Mouse (Mus musculus): ENCODE data around the gene Crtac1.

The Crtac1 gene

GRCm38 (mm10) chr19:42431485-42432190 lies at the start of gene Crtac1:
Crtac1 (minus strand) TSS chr19:42431783.
- DNase-seq (ENCODE audit: low spot score in 2 of 2), result peak; percentile 71 to 80

- DNase-seq (ENCODE audit: low spot score in 2 of 2), result no peak
Measured at GRCm38 (mm10) chr19:42478303-42478702, 46.7 kb upstream of the Crtac1 start.

- DNase-seq (ENCODE audit: low spot score in 2 of 2), result no peak
Measured at GRCm38 (mm10) chr19:42477769-42478168, 46.2 kb upstream of the Crtac1 start.

- DNase-seq (ENCODE audit: low spot score in 2 of 2), result no peak
Measured at GRCm38 (mm10) chr19:42472831-42473230, 41.2 kb upstream of the Crtac1 start.

- no peak for DNase-seq (ENCODE audit: low spot score in 2 of 2)
Measured at GRCm38 (mm10) chr19:42471571-42471970, 40.0 kb upstream of the Crtac1 start.

GRCm38 (mm10) chr19:42461851-42462250 lies 30.3 kb upstream of the Crtac1 start:
- no peak for DNase-seq (ENCODE audit: low spot score in 2 of 2)

GRCm38 (mm10) chr19:42461353-42461752 lies 29.8 kb upstream of the Crtac1 start:
- DNase-seq (ENCODE audit: low spot score in 2 of 2), result no peak

- no peak for DNase-seq (ENCODE audit: low spot score in 2 of 2)
Measured at GRCm38 (mm10) chr19:42459512-42459911, 27.9 kb upstream of the Crtac1 start.

- no peak for DNase-seq (ENCODE audit: low spot score in 2 of 2)
Measured at GRCm38 (mm10) chr19:42454481-42455236, 23.1 kb upstream of the Crtac1 start.

- DNase-seq (ENCODE audit: low spot score in 2 of 2), result no peak
Measured at GRCm38 (mm10) chr19:42454006-42454405, 22.4 kb upstream of the Crtac1 start.

GRCm38 (mm10) chr19:42452539-42452938 lies 21.0 kb upstream of the Crtac1 start:
- no peak for DNase-seq (ENCODE audit: low spot score in 2 of 2)

- DNase-seq (ENCODE audit: low spot score in 2 of 2), result no peak
Measured at GRCm38 (mm10) chr19:42448539-42448938, 17.0 kb upstream of the Crtac1 start.

- no peak for DNase-seq (ENCODE audit: low spot score in 2 of 2)
Measured at GRCm38 (mm10) chr19:42443887-42444409, 12.4 kb upstream of the Crtac1 start.

GRCm38 (mm10) chr19:42443266-42443665 lies 11.7 kb upstream of the Crtac1 start:
- DNase-seq (ENCODE audit: low spot score in 2 of 2), result no peak

GRCm38 (mm10) chr19:42442246-42443197 lies 10.9 kb upstream of the Crtac1 start:
- no peak for DNase-seq (ENCODE audit: low spot score in 2 of 2)

- DNase-seq (ENCODE audit: low spot score in 2 of 2), result no peak
Measured at GRCm38 (mm10) chr19:42440089-42440488, 8.5 kb upstream of the Crtac1 start.

GRCm38 (mm10) chr19:42439353-42439752 lies 7.8 kb upstream of the Crtac1 start:
- DNase-seq (ENCODE audit: low spot score in 2 of 2), result no peak

GRCm38 (mm10) chr19:42435621-42436020 lies 4.0 kb upstream of the Crtac1 start:
- no peak for DNase-seq (ENCODE audit: low spot score in 2 of 2)

- DNase-seq (ENCODE audit: low spot score in 2 of 2), result no peak
Measured at GRCm38 (mm10) chr19:42432761-42433160, 1.2 kb upstream of the Crtac1 start.

GRCm38 (mm10) chr19:42432191-42432590 lies 608 bp upstream of the Crtac1 start:
- DNase-seq (ENCODE audit: low spot score in 2 of 2), result peak in 1 of 2 experiments; percentile 38

GRCm38 (mm10) chr19:42430981-42431380 lies 602 bp downstream of the Crtac1 start:
- peak in 1 of 2 experiments; percentile 15 for DNase-seq (ENCODE audit: low spot score in 2 of 2)

- peak; percentile 39 to 57 for DNase-seq (ENCODE audit: low spot score in 2 of 2)
Measured at GRCm38 (mm10) chr19:42429410-42429809, 2.2 kb downstream of the Crtac1 start.

Data from frontal cortex, postnatal 25 days (tissue).